Mouse (Mus musculus): Measurements from ENCODE around the gene Sash1.

DNA sequence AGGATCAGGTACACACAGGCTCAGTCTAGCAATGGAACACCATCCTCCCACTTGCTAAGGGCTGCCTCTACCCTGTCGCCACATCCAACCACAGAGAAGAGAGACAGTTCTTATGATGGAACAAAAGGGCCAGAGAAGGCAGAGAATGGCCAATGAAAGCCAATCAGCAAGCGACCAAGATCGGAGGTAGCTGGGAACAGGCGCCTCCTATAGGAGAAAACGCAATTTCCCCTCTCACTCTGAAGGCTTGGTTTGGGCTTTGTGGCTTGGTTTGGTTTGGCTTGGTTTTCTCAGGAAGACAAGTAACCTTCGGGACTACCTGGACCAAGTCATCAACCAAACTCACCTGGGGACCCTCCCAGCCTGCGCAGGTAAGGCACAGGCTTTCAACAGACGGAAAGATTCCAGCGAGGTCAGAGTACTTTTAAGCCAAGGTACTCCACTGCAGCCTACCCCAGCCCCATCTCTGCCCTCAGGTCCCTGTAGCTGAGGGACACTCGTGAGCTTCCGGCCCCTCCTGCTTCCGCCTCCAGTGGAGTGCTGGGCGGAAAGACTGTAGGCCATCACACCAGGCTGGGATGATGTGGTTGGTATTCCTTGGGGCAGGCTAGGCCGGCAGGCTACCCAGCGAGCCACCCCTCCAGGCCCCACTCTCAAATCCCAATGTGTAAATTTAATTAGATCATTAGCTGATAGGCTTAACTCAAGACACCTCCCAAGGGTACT is 4.8 kb downstream of the Sash1 start:
- TF ChIP-seq CTCF (IDR thresholded peaks at IDR 0.05; ENCODE audit: borderline replicate concordance, control insufficient read depth, extremely low read depth, insufficient read depth, low read length, poor library complexity): no peak
- TF ChIP-seq POLR2A (IDR thresholded peaks at IDR 0.05; ENCODE audit: control insufficient read depth, extremely low read depth, insufficient read depth, low read length, poor library complexity): no peak
